In genomic region chr3:147387077-147387476, GRCm38 (mm10) we compare ENCODE assay signal across 26 mouse cellular contexts.
"Had no signal": no experiment of that assay in that cellular context is flagged by ENCODE, and none has a peak within 500 bp of the region (broad histone marks: within the 10 kb centered on the region; RNA-seq: fewer than 3 reads in every experiment).

No protein-coding gene starts in this region.

- DNase-seq: cerebellum, adult 9-10 months; cerebellum, adult 9-11 months; cerebellum, postnatal 10 days; cerebellum, postnatal 14 days; cerebellum, postnatal 25 days; cerebellum, postnatal 36 days; embryo, embryonic 11 days; forebrain, postnatal 0 days; gastrocnemius, adult 2 months; gastrocnemius, postnatal 10 days; gastrocnemius, postnatal 14 days; gastrocnemius, postnatal 25 days; gastrocnemius, postnatal 36 days; heart, adult 11 months; heart, adult 18-20 months; heart, adult 2 months had no signal

- H3K9me3 ChIP-seq: embryonic facial prominence, embryonic 10.5 days; embryonic facial prominence, embryonic 12.5 days; embryonic facial prominence, embryonic 13.5 days; embryonic facial prominence, embryonic 15.5 days; forebrain, embryonic 10.5 days; forebrain, embryonic 12.5 days; forebrain, embryonic 13.5 days; forebrain, embryonic 15.5 days; heart, embryonic 10.5 days had no signal

- H3K9ac ChIP-seq: embryonic facial prominence, embryonic 12.5 days; embryonic facial prominence, embryonic 13.5 days; embryonic facial prominence, embryonic 15.5 days; forebrain, embryonic 12.5 days; forebrain, embryonic 13.5 days; forebrain, embryonic 15.5 days; forebrain, postnatal 0 days had no signal

- H3K4me2 ChIP-seq: embryonic facial prominence, embryonic 12.5 days; embryonic facial prominence, embryonic 13.5 days; embryonic facial prominence, embryonic 15.5 days; forebrain, embryonic 12.5 days; forebrain, embryonic 13.5 days; forebrain, embryonic 15.5 days had no signal

- H3K36me3 ChIP-seq: embryonic facial prominence, embryonic 10.5 days; embryonic facial prominence, embryonic 12.5 days; embryonic facial prominence, embryonic 13.5 days; embryonic facial prominence, embryonic 15.5 days; forebrain, embryonic 10.5 days; forebrain, embryonic 12.5 days; forebrain, embryonic 15.5 days; heart, embryonic 10.5 days had no signal

- H3K27me3 ChIP-seq: embryonic facial prominence, embryonic 12.5 days; embryonic facial prominence, embryonic 13.5 days; embryonic facial prominence, embryonic 15.5 days; forebrain, embryonic 12.5 days; forebrain, embryonic 13.5 days; forebrain, embryonic 15.5 days had no signal

- H3K4me3 ChIP-seq: embryonic facial prominence, embryonic 10.5 days; embryonic facial prominence, embryonic 12.5 days; embryonic facial prominence, embryonic 13.5 days; embryonic facial prominence, embryonic 15.5 days; erythroblast, embryonic 14.5 days; forebrain, embryonic 10.5 days; forebrain, embryonic 12.5 days; forebrain, embryonic 13.5 days; forebrain, embryonic 15.5 days; gastrocnemius, adult 2 months; heart, adult 2 months; heart, embryonic 10.5 days had no signal

- H3K27ac ChIP-seq: embryonic facial prominence, embryonic 10.5 days; embryonic facial prominence, embryonic 12.5 days; embryonic facial prominence, embryonic 13.5 days; embryonic facial prominence, embryonic 15.5 days; forebrain, embryonic 10.5 days; forebrain, embryonic 12.5 days; forebrain, embryonic 13.5 days; forebrain, embryonic 15.5 days; gastrocnemius, adult 2 months; heart, adult 2 months; heart, embryonic 10.5 days had no signal

- H3K4me1 ChIP-seq: embryonic facial prominence, embryonic 10.5 days; embryonic facial prominence, embryonic 12.5 days; embryonic facial prominence, embryonic 13.5 days; embryonic facial prominence, embryonic 15.5 days; forebrain, embryonic 13.5 days; forebrain, embryonic 15.5 days; heart, embryonic 10.5 days had no signal
